In genomic region chr9:63998026-63998425, GRCm38 (mm10) we compare ENCODE assay signal across 9 mouse cellular contexts. TPM values are rescaled to one million over a fixed set of nuclear protein-coding genes. Genes with fewer than 3 reads are reported as not detected.
DNase-seq lines count a peak whose midpoint lies in the region; ATAC-seq and TF ChIP-seq lines count a peak whose summit lies in the region.
"Had no signal": no experiment of that assay in that cellular context is flagged by ENCODE, and none has a peak within 500 bp of the region (broad histone marks: within the 10 kb centered on the region; RNA-seq: fewer than 3 reads in every experiment).

No protein-coding gene starts in this region.

- WGBS in liver, adult 2 months, result 54% methylated on average over 14 of the region's 14 CpGs
- 74% methylated on average over 14 of the region's 14 CpGs for WGBS in liver, postnatal 0 days (ENCODE audit: insufficient replicate concordance)
- 67% methylated on average over 13 of the region's 14 CpGs for WGBS in embryonic facial prominence, embryonic 14.5 days
- 44% methylated on average over 14 of the region's 14 CpGs for WGBS in hindbrain, postnatal 0 days

- ATAC-seq in liver, postnatal 0 days, result no peak
- no peak for ATAC-seq in embryonic facial prominence, embryonic 14.5 days (ENCODE audit: low read depth)
- peak; percentile 62; the same call in 1 of the 2 replicates for ATAC-seq in hindbrain, postnatal 0 days

- no peaks in the 10 kb centered on the region for H3K27me3 ChIP-seq in liver, adult 2 months (ENCODE audit: control insufficient read depth, insufficient read depth, low read length)
- H3K27me3 ChIP-seq in liver, postnatal 0 days (ENCODE audit: insufficient read depth, low read length), result no peaks in the 10 kb centered on the region
- H3K27me3 ChIP-seq in embryonic facial prominence, embryonic 14.5 days (replicated peaks; ENCODE audit: control insufficient read depth, insufficient read depth, low read length), result no peaks in the 10 kb centered on the region
- H3K27me3 ChIP-seq in hindbrain, postnatal 0 days (ENCODE audit: insufficient read depth, low read length), result no peaks in the 10 kb centered on the region

- no peak for TF ChIP-seq POLR2A in liver, adult 2 months (IDR thresholded peaks at IDR 0.05; ENCODE audit: extremely low read depth, insufficient read depth, low read length)

- H3K9ac ChIP-seq in liver, adult 2 months (ENCODE audit: low read depth, low read length), result no peak overlapping the region
- H3K9ac ChIP-seq in liver, postnatal 0 days (replicated peaks), result no peak overlapping the region
- no peak overlapping the region for H3K9ac ChIP-seq in embryonic facial prominence, embryonic 14.5 days (ENCODE audit: low read depth, low read length)
- H3K9ac ChIP-seq in hindbrain, postnatal 0 days (replicated peaks; ENCODE audit: low read length), result no peak overlapping the region

- no peaks in the 10 kb centered on the region for H3K36me3 ChIP-seq in liver, adult 2 months (ENCODE audit: control insufficient read depth, insufficient read depth, low read length)
- no peaks in the 10 kb centered on the region; the same call in 1 of the 2 replicates for H3K36me3 ChIP-seq in liver, postnatal 0 days (replicated peaks; ENCODE audit: insufficient read depth, low read length)
- peaks cover 47% of the 10 kb centered on the region for H3K36me3 ChIP-seq in embryonic facial prominence, embryonic 14.5 days (ENCODE audit: control insufficient read depth, insufficient read depth, low read length)
- no peaks in the 10 kb centered on the region for H3K36me3 ChIP-seq in hindbrain, postnatal 0 days (ENCODE audit: insufficient read depth, low read length)

- H3K9me3 ChIP-seq in liver, postnatal 0 days (ENCODE audit: low read length), result no peaks in the 10 kb centered on the region
- H3K9me3 ChIP-seq in embryonic facial prominence, embryonic 14.5 days (ENCODE audit: control insufficient read depth, low read length), result no peaks in the 10 kb centered on the region
- no peaks in the 10 kb centered on the region for H3K9me3 ChIP-seq in hindbrain, postnatal 0 days (ENCODE audit: low read length)

- H3K4me3 ChIP-seq in liver, adult 2 months (ENCODE audit: insufficient read depth, low read depth, low read length), result no peak overlapping the region
- no peak overlapping the region for H3K4me3 ChIP-seq in liver, postnatal 0 days (ENCODE audit: low read depth, low read length)
- no peak overlapping the region for H3K4me3 ChIP-seq in embryonic facial prominence, embryonic 14.5 days (ENCODE audit: low read depth, low read length)
- no peak overlapping the region for H3K4me3 ChIP-seq in hindbrain, postnatal 0 days (ENCODE audit: low read length)
- H3K4me3 ChIP-seq: myocyte had no signal

- H3K79me2 ChIP-seq in liver, adult 2 months (ENCODE audit: control insufficient read depth, insufficient read depth, low read length), result peaks cover 3% of the 10 kb centered on the region; the same call in 1 of the 2 replicates

- TF ChIP-seq CTCF in liver, adult 2 months (IDR thresholded peaks at IDR 0.05; ENCODE audit: low read depth, low read length), result no peak
- no peak for TF ChIP-seq CTCF in liver, postnatal 0 days (IDR thresholded peaks at IDR 0.05; ENCODE audit: low read depth)
- TF ChIP-seq CTCF in hindbrain, postnatal 0 days (IDR thresholded peaks at IDR 0.05; ENCODE audit: low read depth), result no peak

- peak; percentile 83 for DNase-seq in adrenal gland, adult 2 months
- no peak for DNase-seq in adrenal gland, adult 8-10 months
- peak; percentile 83 for DNase-seq in liver, adult 2 months (ENCODE audit: extremely low read depth, low read depth, low spot score)
- DNase-seq in liver, postnatal 0 days, result no peak
- no peak for DNase-seq in embryonic facial prominence, embryonic 14.5 days (ENCODE audit: low spot score)
- DNase-seq in hindbrain, postnatal 0 days (ENCODE audit: low spot score), result peak; percentile 55
- DNase-seq in urinary bladder, postnatal 10 days (ENCODE audit: low spot score), result no peak
- no peak for DNase-seq in retina, embryonic 14.5 days (ENCODE audit: low spot score)

- H3K4me2 ChIP-seq in liver, postnatal 0 days (ENCODE audit: low read depth, low read length), result no peak overlapping the region
- no peak overlapping the region for H3K4me2 ChIP-seq in embryonic facial prominence, embryonic 14.5 days (ENCODE audit: low read depth, low read length)
- H3K4me2 ChIP-seq in hindbrain, postnatal 0 days (ENCODE audit: low read depth, low read length), result no peak overlapping the region

- H3K27ac ChIP-seq in liver, adult 2 months (replicated peaks; ENCODE audit: insufficient read depth, low read depth, low read length), result peak overlapping the region; percentile 23
- H3K27ac ChIP-seq in liver, postnatal 0 days (ENCODE audit: low read depth), result no peak overlapping the region
- peak overlapping the region; percentile 52 for H3K27ac ChIP-seq in embryonic facial prominence, embryonic 14.5 days (replicated peaks; ENCODE audit: low read depth, low read length)
- 0 out of 2 replicates have a peak overlapping the region, but pooled peaks have one; percentile 5 for H3K27ac ChIP-seq in hindbrain, postnatal 0 days

- peaks cover 8% of the 10 kb centered on the region for H3K4me1 ChIP-seq in liver, adult 2 months (ENCODE audit: control insufficient read depth, insufficient read depth, low read length)
- peaks cover under 1% of the 10 kb centered on the region; the same call in 1 of the 2 replicates for H3K4me1 ChIP-seq in liver, postnatal 0 days (ENCODE audit: insufficient read depth)
- H3K4me1 ChIP-seq in embryonic facial prominence, embryonic 14.5 days (ENCODE audit: control insufficient read depth, insufficient read depth, low read length), result peaks cover 12% of the 10 kb centered on the region
- no peaks in the 10 kb centered on the region for H3K4me1 ChIP-seq in hindbrain, postnatal 0 days (ENCODE audit: insufficient read depth, low read length)

- no peak for TF ChIP-seq EP300 in liver, postnatal 0 days (IDR thresholded peaks at IDR 0.05; ENCODE audit: low read depth)

RNA-seq across cellular contexts. Expression of gene Smad6, which starts 23.8 kb away (rescaled TPM):
- 10 to 100 TPM in 1 of 2 experiments, 1 to 10 TPM in 1; 6.0 to 12.9 TPM for total RNA-seq in adrenal gland, adult 2 months (2021)
- 43.4 and 52.4 TPM in 2 replicates for polyA plus RNA-seq in adrenal gland, adult 2 months (2012; rRNA removed)
- 10 to 100 TPM in 1 of 4 experiments, 1 to 10 TPM in 3; 7.6 to 11.1 (median 8.6) TPM for total RNA-seq in adrenal gland, adult 8-10 months (2022)
- 4.1 and 6.0 TPM in 2 replicates for total RNA-seq in liver, adult 2 months (2014; rRNA removed)
- polyA plus RNA-seq in liver, adult 2 months (2012; rRNA removed), result 11.4 and 12.6 TPM in 2 replicates
- 1.8 and 2.9 TPM in 2 replicates for polyA plus RNA-seq in liver, postnatal 0 days (2015; fragmentation: Nextera tagmentation; extraction: Ambion mirVana)
- 7.9 and 8.8 TPM in 2 replicates for polyA plus RNA-seq in embryonic facial prominence, embryonic 14.5 days (2014; fragmentation: Nextera tagmentation; extraction: Ambion mirVana)
- total RNA-seq in hindbrain, postnatal 0 days (2014; rRNA removed), result 11.9 and 13.2 TPM in 2 replicates
- 1.3 and 1.7 TPM in 2 replicates for polyA plus RNA-seq in hindbrain, postnatal 0 days (2015; fragmentation: Nextera tagmentation; extraction: Ambion mirVana)

Comparison
In these comparisons a context has a peak if more than half of its experiments do, and no peak if none do; other contexts are left out.
1. DNase-seq: peak in adrenal gland, adult 2 months (single experiment), liver, adult 2 months (single experiment) and hindbrain, postnatal 0 days (single experiment); none in adrenal gland, adult 8-10 months (single experiment), liver, postnatal 0 days (single experiment), embryonic facial prominence, embryonic 14.5 days (single experiment), urinary bladder, postnatal 10 days (single experiment) and retina, embryonic 14.5 days (single experiment).